Mouse (Mus musculus) heart, adult 2 months (tissue): ENCODE data around the gene Hp.

Experiments used
- CTCF ChIP-seq: fragments of 200-600 bp; IDR thresholded peaks from 2 replicates; pipeline ENCODE4 v1.8.1; 2022; ENCODE audit warnings: antibody characterized with exemption, mild to moderate bottlenecking, moderate library complexity
- EP300 ChIP-seq: fragments of 200-500 bp; IDR thresholded peaks from 2 replicates; pipeline ENCODE4 v1.6.1; 2011; ENCODE audit warnings: low read depth, low read length, control low read depth; ENCODE audit not compliant: insufficient read depth
- POLR2A ChIP-seq: fragments of 200-500 bp; IDR thresholded peaks from 2 replicates; pipeline ENCODE4 v1.6.1; 2011; ENCODE audit warnings: mild to moderate bottlenecking, low read depth, low read length, control low read depth; ENCODE audit not compliant: insufficient read depth

GRCm38 (mm10) chr8:109578900-109579301 is at the start of gene Hp:
- TF ChIP-seq EP300, result no peak
- TF ChIP-seq CTCF, result no peak
- no peak for TF ChIP-seq POLR2A
